Mouse (Mus musculus) yolk sac, embryonic 10.5 days (tissue): ENCODE measurements around the gene Tmem209.
A peak's percentile ranks its signal among the peaks of the same experiment; 100 is the strongest.

Source experiments
- DNase-seq: peaks from one replicate; pipeline ENCODE4 v3.0.0-alpha.2; 2017; ENCODE audit warnings: low spot score

Gene Tmem209

DNA sequence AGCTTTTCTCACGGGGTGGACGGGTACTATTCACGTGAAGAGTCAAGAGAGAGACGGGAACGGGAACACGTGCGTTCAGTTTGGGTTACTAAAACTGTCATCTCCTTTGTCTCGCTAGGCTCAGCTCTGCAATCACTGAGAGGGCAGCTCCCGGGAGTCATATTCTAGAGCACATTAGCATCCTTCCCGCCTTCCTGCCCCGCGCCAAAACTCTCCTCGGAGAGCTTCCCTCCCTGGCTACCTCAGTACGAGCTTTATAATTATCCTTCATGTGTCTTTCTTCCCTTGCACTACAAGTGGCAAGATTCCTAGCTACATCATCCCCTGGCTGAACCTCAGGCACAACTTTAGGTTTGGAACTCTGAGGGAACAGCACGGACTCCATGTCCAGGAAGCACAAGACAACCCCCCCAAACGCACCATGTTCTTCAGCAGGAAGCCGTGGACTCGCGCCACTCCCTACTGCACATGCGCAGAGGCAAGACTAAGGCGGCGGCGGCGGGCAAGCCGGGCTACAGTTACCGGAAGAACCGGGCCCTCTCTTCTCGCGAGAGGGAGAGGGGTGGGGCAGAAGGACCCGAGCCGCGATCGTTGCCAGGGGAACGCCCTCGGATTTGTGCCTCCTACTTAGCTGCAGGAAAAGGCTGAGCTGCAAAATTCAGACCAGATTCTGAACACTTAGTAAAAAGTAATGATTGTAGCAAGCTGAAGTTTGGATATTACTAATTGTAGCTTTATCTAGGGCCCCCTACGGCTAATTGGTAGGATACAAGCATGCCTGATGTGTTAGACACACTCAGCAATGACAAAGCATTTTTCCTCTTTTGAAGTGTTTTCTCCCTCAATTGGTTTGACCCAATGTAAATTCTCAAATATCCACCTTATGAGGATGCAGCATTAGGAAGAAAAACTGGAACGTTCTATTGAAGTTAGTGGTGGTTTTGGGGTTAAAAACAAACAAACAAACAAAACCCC, at the start of gene Tmem209, which contains the start of gene Ssmem1:
Tmem209 (minus strand) TSS at position 519 of the 975 bp plus-strand sequence.
Ssmem1 (plus strand) TSS at position 585 of the 975 bp plus-strand sequence.
- DNase-seq: peak; percentile 99

DNA sequence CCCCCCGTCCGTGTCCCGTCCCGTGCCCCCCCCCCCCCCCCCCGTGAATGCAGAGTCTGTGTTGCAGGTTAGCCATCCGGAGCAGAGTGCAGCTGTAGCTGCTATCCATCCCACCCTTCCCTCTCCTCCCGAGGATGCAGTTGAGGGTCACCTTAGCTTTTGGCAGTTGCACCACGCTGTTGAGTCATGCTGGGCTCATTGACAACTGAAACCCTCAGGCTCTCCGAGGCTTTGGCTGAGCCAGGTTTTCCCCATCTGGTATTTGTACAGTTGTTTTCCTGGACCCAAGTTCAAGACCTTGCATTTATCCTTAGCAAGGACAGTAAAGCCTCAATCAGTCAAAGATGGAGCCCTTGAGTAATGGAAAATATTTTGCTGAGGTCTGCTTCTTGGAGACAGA, 46.5 kb upstream of the Tmem209 start:
- DNase-seq: no peak

- no peak for DNase-seq
Measured at GRCm38 (mm10) chr6:30554621-30555170, 45.1 kb upstream of the Tmem209 start.

- no peak for DNase-seq
Measured at GRCm38 (mm10) chr6:30554092-30554491, 44.5 kb upstream of the Tmem209 start.

DNA sequence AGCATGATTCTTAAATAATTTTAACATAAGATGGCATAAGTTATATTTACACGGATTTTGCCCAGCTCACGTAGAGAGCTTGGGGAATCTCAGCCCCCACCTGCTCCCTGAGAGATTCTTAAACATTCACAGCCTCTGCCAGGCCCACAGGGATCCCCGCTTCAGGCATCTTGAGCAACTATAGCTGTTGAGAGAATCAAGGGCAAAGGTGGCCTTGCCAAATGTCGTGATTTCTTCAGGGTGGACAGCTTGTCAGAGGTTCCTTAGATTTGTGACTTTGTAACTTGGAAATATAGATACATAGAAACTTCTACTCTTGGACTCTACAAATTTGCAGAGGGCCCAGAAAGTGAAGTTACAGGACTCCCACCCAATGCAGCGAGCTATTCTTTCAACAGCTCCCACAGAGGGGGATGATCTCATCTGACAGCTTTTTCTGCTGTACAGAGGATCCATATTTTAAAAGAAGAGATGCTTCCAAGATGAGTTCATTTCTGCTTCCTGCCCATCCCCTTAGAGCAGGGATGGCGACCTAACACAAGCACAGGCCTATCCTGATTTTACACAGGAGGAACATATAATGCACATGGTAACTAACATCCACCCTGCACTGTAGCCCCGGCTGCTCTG, 43.9 kb upstream of the Tmem209 start:
- DNase-seq: no peak

DNA sequence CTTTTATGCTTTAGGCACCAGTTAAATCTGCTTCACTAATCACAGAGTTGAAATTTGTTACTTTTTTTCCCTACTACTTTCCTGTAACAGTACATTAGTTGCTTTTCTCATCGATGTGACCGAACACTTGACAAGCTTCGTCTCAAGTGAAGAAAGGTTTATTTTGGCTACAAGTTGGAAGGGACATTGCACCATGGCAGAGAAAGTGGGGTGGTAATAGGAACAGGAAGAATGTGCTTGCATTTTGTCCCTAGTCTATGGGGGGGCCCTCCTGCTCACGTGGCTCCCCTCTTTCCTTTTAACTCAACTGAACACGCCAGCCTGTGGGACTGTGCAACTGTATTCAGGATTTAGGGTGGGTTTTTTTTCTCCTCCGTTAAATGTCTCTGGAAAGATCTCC, 43.0 kb upstream of the Tmem209 start:
- DNase-seq: no peak

DNA sequence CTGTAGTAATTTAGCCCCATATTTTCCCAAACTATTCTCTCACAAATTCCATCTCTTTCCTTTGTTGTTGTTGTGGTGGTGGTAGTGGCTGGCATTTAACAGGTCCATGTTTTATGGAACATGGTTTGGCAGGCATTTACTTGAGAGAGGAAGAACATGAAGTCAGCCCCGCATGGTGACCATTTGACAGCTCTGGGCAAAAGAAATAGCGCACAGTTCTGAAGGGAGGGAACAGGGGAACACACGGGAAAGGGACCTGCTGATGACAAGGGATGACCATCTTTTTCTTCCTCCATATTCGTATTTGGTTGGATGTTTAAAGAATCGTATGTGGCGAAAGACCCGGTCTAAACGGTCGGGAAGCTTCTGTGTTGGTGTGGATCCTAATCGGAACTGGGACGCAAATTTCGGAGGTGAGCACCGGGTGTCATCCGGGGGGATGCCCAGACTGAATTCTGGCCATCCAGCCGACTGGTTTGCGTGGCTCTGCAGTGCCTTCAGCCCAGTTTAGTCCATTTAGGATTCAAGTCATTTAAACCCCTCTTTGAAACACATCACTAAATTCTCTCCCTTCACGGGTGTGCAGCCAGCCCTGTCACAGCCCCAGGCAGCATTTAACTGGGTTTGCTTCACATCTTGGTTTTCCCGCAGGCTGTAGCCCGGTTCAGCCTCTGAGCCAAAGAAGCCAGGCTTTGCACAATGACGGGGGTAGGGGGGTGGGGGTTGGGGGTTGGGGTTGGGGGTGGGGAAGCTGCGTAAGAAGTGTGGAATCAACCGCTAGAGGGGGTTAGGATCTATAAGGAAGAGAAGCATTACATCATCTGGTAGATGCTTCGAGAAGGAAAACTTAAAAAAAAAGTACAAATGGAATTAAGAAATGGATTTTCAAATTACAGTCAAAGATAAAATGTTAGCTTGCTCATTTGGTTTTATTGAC, 42.3 kb upstream of the Tmem209 start:
- DNase-seq: no peak

- DNase-seq: no peak
Measured at GRCm38 (mm10) chr6:30551193-30551515, 41.6 kb upstream of the Tmem209 start.

DNA sequence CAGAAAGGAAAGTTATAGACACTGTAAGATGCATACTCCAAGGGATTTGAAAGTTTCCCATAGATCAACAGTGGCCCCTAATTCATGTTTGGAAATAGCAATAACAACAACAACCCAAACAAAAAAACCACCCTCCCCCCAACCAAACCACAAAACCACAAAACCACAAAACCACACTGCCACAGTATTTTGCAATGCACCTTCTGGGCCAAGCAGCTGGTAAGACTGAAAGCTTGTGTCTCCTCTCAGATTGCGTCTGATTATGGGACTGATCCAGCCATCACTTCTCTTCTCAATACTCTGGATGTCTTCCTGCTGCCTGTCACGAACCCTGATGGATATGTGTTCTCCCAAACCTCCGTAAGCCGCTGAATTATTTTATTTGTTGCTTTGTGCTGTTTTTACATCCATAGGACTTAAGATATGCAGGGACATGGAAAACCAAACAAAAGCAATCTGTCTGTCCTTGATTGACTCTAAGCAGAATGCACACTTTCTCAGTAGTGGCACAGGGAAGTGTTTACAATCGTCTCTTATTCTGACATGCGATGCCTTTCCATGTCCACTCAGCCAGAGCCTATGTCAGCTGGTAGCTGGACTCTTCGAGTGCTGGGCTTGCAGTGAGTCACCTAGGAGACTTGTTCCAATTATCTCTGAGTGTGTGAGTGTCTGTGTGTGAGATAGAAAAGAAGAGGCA, 41.1 kb upstream of the Tmem209 start:
- DNase-seq: no peak

GRCm38 (mm10) chr6:30549231-30549761, 39.7 kb upstream of the Tmem209 start:
- DNase-seq: peak; percentile 65

DNA sequence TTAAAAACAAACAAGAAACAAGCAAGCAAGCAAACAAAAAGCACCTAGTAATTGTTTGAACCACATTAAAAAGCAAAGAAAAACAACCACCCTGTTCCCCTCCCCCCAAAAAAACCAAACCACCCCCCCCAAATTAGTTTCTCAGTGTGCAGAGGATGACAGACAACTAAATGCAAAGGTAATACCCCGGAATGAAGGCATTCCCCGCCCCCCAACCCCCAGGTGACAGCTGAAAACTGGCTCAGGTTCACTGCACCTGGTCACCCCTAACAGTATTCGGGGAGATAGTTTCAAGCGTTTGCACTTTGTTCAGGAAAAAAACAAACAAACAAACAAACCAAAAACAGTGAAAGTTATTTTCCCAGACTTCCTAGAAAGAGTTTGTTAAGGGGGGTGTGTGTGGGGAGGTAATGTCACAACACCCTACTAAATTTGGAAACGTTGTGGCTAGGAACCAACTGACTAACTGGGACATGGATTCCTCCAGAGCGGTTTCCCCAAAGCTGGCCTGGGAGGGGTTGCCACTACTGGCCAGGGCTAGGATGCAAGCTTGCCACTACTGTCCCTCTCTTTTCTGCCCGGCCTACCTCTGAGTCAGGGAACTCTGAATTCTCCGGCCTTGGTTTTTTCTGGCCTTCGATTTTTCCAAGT, 38.2 kb upstream of the Tmem209 start:
- no peak for DNase-seq

- peak; percentile 58 for DNase-seq
Measured at GRCm38 (mm10) chr6:30547274-30547645, 37.7 kb upstream of the Tmem209 start.

- DNase-seq: peak; percentile 27
Measured at GRCm38 (mm10) chr6:30546571-30547273, 37.1 kb upstream of the Tmem209 start.

- no peak for DNase-seq
Measured at GRCm38 (mm10) chr6:30545689-30546088, 36.1 kb upstream of the Tmem209 start.

- DNase-seq: no peak
Measured at GRCm38 (mm10) chr6:30543851-30544250, 34.3 kb upstream of the Tmem209 start.

DNA sequence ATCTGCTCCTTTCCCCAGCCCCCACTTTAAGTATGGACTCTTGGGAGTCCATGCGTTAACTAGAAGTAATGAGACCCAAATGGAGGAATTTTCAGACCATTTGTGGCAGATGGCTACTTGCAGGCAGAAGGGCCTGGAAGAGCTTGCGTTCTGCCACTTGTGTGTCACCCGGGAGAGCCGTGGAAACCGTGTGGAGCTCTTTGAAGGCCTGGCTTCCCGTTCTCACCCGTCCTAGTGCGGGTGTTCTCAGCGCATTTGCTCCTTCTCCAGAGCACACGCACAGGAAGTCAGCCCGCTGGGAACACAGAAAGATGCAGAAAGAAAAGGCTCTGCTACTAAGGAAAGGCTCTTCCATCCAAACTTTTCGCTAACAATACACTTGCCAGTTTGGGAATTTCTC, 33.5 kb upstream of the Tmem209 start:
- no peak for DNase-seq

- DNase-seq: peak; percentile 20
Measured at GRCm38 (mm10) chr6:30542277-30542676, 32.7 kb upstream of the Tmem209 start.

DNA sequence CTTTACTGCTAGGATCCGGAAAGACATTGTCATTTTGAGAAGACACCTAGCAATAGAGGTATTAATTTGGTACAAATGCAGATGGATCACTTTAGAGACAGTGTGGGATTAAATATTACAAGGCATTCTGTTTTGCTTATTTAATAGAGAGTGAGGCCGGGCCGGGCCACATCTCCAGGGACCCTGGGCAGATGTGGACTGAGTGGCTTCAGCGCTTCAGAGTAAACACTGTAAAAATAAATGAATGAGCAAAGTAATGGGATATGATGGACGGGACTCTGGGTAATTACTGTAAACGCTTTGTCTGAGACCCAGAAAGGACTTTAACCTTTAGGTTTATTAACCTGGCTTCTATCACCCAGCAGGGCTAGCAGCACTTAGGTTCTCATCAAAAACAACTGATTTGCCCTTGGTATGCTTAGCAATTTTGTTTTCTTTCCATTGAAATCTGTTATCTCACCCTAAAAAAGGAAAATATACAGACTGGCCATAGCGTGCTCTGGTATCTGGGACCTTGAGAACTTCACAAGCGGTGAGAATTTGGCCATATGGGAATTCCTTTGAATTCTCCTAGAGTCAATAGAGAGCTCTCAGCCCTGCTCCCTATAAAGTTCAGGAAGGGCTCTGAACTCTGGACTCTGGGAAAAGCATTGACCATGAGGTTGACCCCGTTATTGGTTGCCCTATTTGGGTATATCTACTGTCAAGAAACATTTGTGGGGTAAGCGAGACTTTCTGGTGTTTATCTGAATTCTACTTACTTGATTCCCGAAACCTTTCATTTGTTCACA, 31.6 kb upstream of the Tmem209 start, which contains the start of gene Cpa2:
Cpa2 (plus strand) TSS at position 574 of the 791 bp plus-strand sequence.
- no peak for DNase-seq

DNA sequence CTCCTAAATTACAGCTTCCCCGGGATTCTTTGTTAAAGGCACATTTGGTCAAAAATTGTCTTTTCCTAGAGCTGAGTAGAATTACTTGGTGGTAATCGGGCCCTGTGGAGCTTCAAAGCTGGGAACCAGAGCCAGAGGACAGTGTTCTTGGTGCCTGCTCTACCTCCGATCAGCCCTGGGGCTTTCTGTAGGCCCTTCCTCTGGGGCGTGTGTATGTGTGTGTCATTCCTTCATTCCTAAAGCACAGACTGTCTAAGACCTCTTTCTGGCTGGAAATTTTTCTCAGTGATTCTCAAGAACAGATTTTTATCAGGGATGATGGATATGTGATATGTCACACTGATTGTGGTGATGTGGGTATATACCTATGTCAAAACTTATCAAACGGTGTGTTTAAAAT, 29.2 kb upstream of the Tmem209 start:
- no peak for DNase-seq
